Mouse (Mus musculus): ENCODE measurements at regions not wholly inside any gene's neighbourhood (a gene's known extent, or its start where the extent isn't known, plus 50 kb on each side); places are given as distances from the start of the nearest gene placed in this dataset.

- no peak for ATAC-seq (ENCODE audit: low FRiP score)
- H3K36me3 ChIP-seq (ENCODE audit: control insufficient read depth, insufficient read depth, low read length): no peaks in the 10 kb centered on the region
- no peak for DNase-seq (ENCODE audit: low spot score, missing footprints)
- H3K4me2 ChIP-seq: no peak overlapping the region
- H3K4me1 ChIP-seq (ENCODE audit: control insufficient read depth, insufficient read depth, low read length): peaks cover 3% of the 10 kb centered on the region; the same call in 1 of the 2 replicates
- H3K27me3 ChIP-seq (ENCODE audit: control insufficient read depth, insufficient read depth, low read length): no peaks in the 10 kb centered on the region
- no peak overlapping the region for H3K27ac ChIP-seq (ENCODE audit: low read depth, low read length)
- no peak overlapping the region for H3K4me3 ChIP-seq (ENCODE audit: low read depth, low read length)
- H3K9ac ChIP-seq (ENCODE audit: low read length): no peak overlapping the region
- WGBS: 87% methylated on average over 2 of the region's 2 CpGs
- H3K9me3 ChIP-seq (ENCODE audit: control insufficient read depth, low read length): no peaks in the 10 kb centered on the region; the same call in 1 of the 2 replicates
These were observed 592.4 kb upstream of the Tbl1xr1 start for GRCm38 (mm10) chr3:21484052-21484451.

- ATAC-seq (ENCODE audit: low FRiP score) (no peak), DNase-seq (ENCODE audit: low spot score, missing footprints) (no peak)
- Histone ChIP-seq H3K9ac (ENCODE audit: low read length) (no peak overlapping the region), H3K4me2 (no peak overlapping the region), H3K4me1 (ENCODE audit: control insufficient read depth, insufficient read depth, low read length) (no peaks in the 10 kb centered on the region), H3K9me3 (ENCODE audit: control insufficient read depth, low read length) (no peaks in the 10 kb centered on the region; the same call in 1 of the 2 replicates), H3K4me3 (ENCODE audit: low read depth, low read length) (no peak overlapping the region), H3K27ac (ENCODE audit: low read depth, low read length) (no peak overlapping the region), H3K36me3 (ENCODE audit: control insufficient read depth, insufficient read depth, low read length) (no peaks in the 10 kb centered on the region), H3K27me3 (ENCODE audit: control insufficient read depth, insufficient read depth, low read length) (no peaks in the 10 kb centered on the region)
These were observed 591.0 kb upstream of the Tbl1xr1 start for GRCm38 (mm10) chr3:21485454-21485853.

- WGBS: 92% methylated on average over 1 of the region's 1 CpGs
- no peaks in the 10 kb centered on the region for H3K27me3 ChIP-seq (ENCODE audit: control insufficient read depth, insufficient read depth, low read length)
- DNase-seq (ENCODE audit: low spot score, missing footprints) (no peak), ATAC-seq (ENCODE audit: low FRiP score) (no peak)
- no peaks in the 10 kb centered on the region; the same call in 1 of the 2 replicates for H3K9me3 ChIP-seq (ENCODE audit: control insufficient read depth, low read length)
- no peaks in the 10 kb centered on the region for H3K4me1 ChIP-seq (ENCODE audit: control insufficient read depth, insufficient read depth, low read length)
- H3K27ac ChIP-seq (ENCODE audit: low read depth, low read length): no peak overlapping the region
- H3K4me2 ChIP-seq: no peak overlapping the region
- H3K36me3 ChIP-seq (ENCODE audit: control insufficient read depth, insufficient read depth, low read length): no peaks in the 10 kb centered on the region
- no peak overlapping the region for H3K9ac ChIP-seq (ENCODE audit: low read length)
- H3K4me3 ChIP-seq (ENCODE audit: low read depth, low read length): no peak overlapping the region
These were observed 586.9 kb upstream of the Tbl1xr1 start for GRCm38 (mm10) chr3:21489547-21489946.

DNA sequence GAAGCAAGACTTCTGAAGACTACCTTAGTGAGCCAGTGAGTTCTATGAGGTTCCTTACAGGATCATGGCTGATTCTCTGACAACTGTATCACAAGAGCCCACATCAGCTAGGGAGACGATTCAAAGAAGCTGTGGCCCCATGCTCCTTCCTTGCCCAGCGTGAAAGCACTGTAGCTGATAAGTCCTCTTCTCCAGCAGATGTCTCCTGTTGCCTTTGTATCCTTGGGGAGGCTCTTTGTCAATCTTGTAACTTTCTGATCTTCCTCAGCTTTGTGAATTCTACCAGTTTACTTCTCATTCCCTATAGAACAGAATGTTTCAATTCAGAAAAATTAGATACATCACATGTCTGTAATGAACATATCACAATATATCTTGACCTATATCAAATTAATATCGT lies 584.0 kb upstream of the Tbl1xr1 start:
- Histone ChIP-seq H3K4me2 (no peak overlapping the region), H3K36me3 (ENCODE audit: control insufficient read depth, insufficient read depth, low read length) (no peaks in the 10 kb centered on the region), H3K4me1 (ENCODE audit: control insufficient read depth, insufficient read depth, low read length) (peaks cover 2% of the 10 kb centered on the region; the same call in 1 of the 2 replicates), H3K27ac (ENCODE audit: low read depth, low read length) (no peak overlapping the region), H3K9ac (ENCODE audit: low read length) (no peak overlapping the region), H3K27me3 (ENCODE audit: control insufficient read depth, insufficient read depth, low read length) (no peaks in the 10 kb centered on the region), H3K9me3 (ENCODE audit: control insufficient read depth, low read length) (no peaks in the 10 kb centered on the region; the same call in 1 of the 2 replicates), H3K4me3 (ENCODE audit: low read depth, low read length) (no peak overlapping the region)
- 66% methylated on average over 3 of the region's 3 CpGs for WGBS
- ATAC-seq (ENCODE audit: low FRiP score) (no peak), DNase-seq (ENCODE audit: low spot score, missing footprints) (no peak)

DNA sequence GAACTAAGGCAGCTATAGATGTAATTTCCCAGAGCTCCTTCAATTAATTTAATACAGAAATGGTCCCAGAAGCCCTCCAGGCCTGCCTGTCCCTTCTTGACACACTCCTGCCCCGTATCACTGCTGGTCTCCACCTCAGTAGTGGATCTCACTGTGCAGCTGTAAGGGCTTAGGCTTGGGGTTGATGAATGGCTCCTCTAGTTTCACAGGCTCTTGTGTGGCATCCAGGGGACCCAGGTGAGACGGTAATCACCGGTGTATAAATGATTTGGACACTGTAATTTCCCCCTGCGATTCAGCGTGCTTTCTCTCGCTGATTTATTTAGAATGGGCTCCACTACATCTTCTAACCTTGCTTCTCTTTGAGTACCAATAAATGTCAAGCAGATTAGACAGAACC lies 583.1 kb upstream of the Tbl1xr1 start:
- Histone ChIP-seq H3K4me2 (no peak overlapping the region), H3K36me3 (ENCODE audit: control insufficient read depth, insufficient read depth, low read length) (no peaks in the 10 kb centered on the region), H3K9ac (ENCODE audit: low read length) (no peak overlapping the region), H3K9me3 (ENCODE audit: control insufficient read depth, low read length) (no peaks in the 10 kb centered on the region; the same call in 1 of the 2 replicates), H3K4me1 (ENCODE audit: control insufficient read depth, insufficient read depth, low read length) (peaks cover 2% of the 10 kb centered on the region; the same call in 1 of the 2 replicates), H3K27ac (ENCODE audit: low read depth, low read length) (no peak overlapping the region), H3K27me3 (ENCODE audit: control insufficient read depth, insufficient read depth, low read length) (no peaks in the 10 kb centered on the region), H3K4me3 (ENCODE audit: low read depth, low read length) (no peak overlapping the region)
- 92% methylated on average over 6 of the region's 6 CpGs for WGBS
- DNase-seq (ENCODE audit: low spot score, missing footprints) (no peak), ATAC-seq (ENCODE audit: low FRiP score) (no peak)

DNA sequence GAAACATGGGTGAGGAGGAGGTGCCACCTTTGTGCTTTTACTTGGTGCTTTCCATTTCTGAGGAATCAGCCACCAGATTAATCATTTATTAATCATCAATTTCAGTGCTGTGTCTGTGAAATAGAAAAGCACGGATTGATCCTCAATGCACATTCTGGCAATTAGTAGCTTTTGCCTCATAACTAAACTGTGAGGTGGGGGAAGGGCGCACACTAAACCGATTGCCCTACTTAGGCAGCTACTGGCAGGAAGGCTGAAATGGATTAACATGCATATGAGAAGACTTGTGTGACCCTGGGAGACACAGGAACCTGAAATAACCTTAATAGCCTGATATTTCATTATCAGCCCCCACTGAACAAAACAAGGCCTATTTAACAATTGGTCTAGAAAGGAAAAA lies 581.5 kb upstream of the Tbl1xr1 start:
- Histone ChIP-seq H3K27ac (ENCODE audit: low read depth, low read length) (no peak overlapping the region), H3K27me3 (ENCODE audit: control insufficient read depth, insufficient read depth, low read length) (no peaks in the 10 kb centered on the region), H3K9me3 (ENCODE audit: control insufficient read depth, low read length) (no peaks in the 10 kb centered on the region), H3K9ac (ENCODE audit: low read length) (no peak overlapping the region), H3K36me3 (ENCODE audit: control insufficient read depth, insufficient read depth, low read length) (no peaks in the 10 kb centered on the region), H3K4me3 (ENCODE audit: low read depth, low read length) (no peak overlapping the region), H3K4me2 (no peak overlapping the region), H3K4me1 (ENCODE audit: control insufficient read depth, insufficient read depth, low read length) (peaks cover 2% of the 10 kb centered on the region; the same call in 1 of the 2 replicates)
- 39% methylated on average over 3 of the region's 3 CpGs for WGBS
- ATAC-seq (ENCODE audit: low FRiP score): no peak
- DNase-seq (ENCODE audit: low spot score, missing footprints): no peak

DNA sequence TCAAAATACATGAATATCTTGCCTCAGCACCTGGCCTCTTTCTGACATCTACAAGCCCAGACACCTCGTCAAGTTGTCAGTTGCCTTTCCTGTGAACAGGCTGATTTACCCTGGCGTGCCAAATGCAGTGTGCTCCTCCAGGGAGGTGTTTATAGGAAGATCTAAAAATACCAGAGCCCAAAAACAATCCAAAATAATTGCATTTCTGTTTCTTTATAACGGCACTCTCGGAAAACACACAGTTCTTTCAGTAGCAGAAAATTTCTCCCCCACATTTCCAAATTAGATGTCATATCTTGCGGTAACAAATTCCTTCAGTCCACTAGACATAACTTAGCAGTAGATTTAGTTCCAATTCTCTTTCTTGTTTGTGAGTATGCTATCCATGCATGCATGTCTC lies 580.8 kb upstream of the Tbl1xr1 start:
- peaks cover 2% of the 10 kb centered on the region; the same call in 1 of the 2 replicates for H3K4me1 ChIP-seq (ENCODE audit: control insufficient read depth, insufficient read depth, low read length)
- ATAC-seq (ENCODE audit: low FRiP score) (no peak), DNase-seq (ENCODE audit: low spot score, missing footprints) (no peak)
- no peaks in the 10 kb centered on the region for H3K9me3 ChIP-seq (ENCODE audit: control insufficient read depth, low read length)
- 83% methylated on average over 5 of the region's 5 CpGs for WGBS
- no peak overlapping the region for H3K27ac ChIP-seq (ENCODE audit: low read depth, low read length)
- H3K9ac ChIP-seq (ENCODE audit: low read length): no peak overlapping the region
- no peak overlapping the region for H3K4me3 ChIP-seq (ENCODE audit: low read depth, low read length)
- H3K27me3 ChIP-seq (ENCODE audit: control insufficient read depth, insufficient read depth, low read length): no peaks in the 10 kb centered on the region
- no peak overlapping the region for H3K4me2 ChIP-seq
- H3K36me3 ChIP-seq (ENCODE audit: control insufficient read depth, insufficient read depth, low read length): no peaks in the 10 kb centered on the region

DNA sequence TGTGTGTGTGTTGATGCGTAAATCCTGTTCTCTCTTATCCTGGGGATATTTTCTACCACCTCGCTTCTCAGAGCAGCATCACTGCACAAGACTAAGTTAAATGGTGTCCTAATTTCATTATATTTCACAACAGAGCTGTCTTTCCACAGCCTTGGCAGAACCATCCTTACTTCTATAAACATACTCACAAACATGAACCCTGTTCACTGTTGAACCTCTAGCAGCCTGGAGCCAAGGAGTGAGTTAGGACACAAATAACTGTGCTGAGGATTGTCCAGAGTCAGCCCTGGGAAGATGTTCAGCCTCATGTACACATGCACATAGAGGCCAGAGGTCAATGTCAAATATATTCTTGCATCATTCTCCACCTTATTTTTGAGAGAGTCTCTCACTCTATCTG lies 580.3 kb upstream of the Tbl1xr1 start:
- no peak overlapping the region for H3K4me2 ChIP-seq
- 84% methylated on average over 2 of the region's 2 CpGs for WGBS
- H3K9me3 ChIP-seq (ENCODE audit: control insufficient read depth, low read length): no peaks in the 10 kb centered on the region
- no peaks in the 10 kb centered on the region for H3K36me3 ChIP-seq (ENCODE audit: control insufficient read depth, insufficient read depth, low read length)
- H3K9ac ChIP-seq (ENCODE audit: low read length): no peak overlapping the region
- DNase-seq (ENCODE audit: low spot score, missing footprints) (no peak), ATAC-seq (ENCODE audit: low FRiP score) (no peak)
- H3K27me3 ChIP-seq (ENCODE audit: control insufficient read depth, insufficient read depth, low read length): no peaks in the 10 kb centered on the region
- no peak overlapping the region for H3K4me3 ChIP-seq (ENCODE audit: low read depth, low read length)
- H3K4me1 ChIP-seq (ENCODE audit: control insufficient read depth, insufficient read depth, low read length): peaks cover 2% of the 10 kb centered on the region; the same call in 1 of the 2 replicates
- no peak overlapping the region for H3K27ac ChIP-seq (ENCODE audit: low read depth, low read length)

GRCm38 (mm10) chr3:21497011-21497410 lies 579.4 kb upstream of the Tbl1xr1 start:
- Histone ChIP-seq H3K4me2 (no peak overlapping the region), H3K27ac (ENCODE audit: low read depth, low read length) (no peak overlapping the region), H3K4me1 (ENCODE audit: control insufficient read depth, insufficient read depth, low read length) (peaks cover 2% of the 10 kb centered on the region; the same call in 1 of the 2 replicates), H3K9me3 (ENCODE audit: control insufficient read depth, low read length) (no peaks in the 10 kb centered on the region), H3K9ac (ENCODE audit: low read length) (no peak overlapping the region), H3K36me3 (ENCODE audit: control insufficient read depth, insufficient read depth, low read length) (no peaks in the 10 kb centered on the region), H3K27me3 (ENCODE audit: control insufficient read depth, insufficient read depth, low read length) (no peaks in the 10 kb centered on the region), H3K4me3 (ENCODE audit: low read depth, low read length) (no peak overlapping the region)
- DNase-seq (ENCODE audit: low spot score, missing footprints): no peak
- ATAC-seq (ENCODE audit: low FRiP score): no peak
- 61% methylated on average over 1 of the region's 1 CpGs for WGBS

- H3K4me1 ChIP-seq (ENCODE audit: control insufficient read depth, insufficient read depth, low read length): no peaks in the 10 kb centered on the region
- H3K9me3 ChIP-seq (ENCODE audit: control insufficient read depth, low read length): peaks cover 12% of the 10 kb centered on the region
- 98% methylated on average over 2 of the region's 2 CpGs for WGBS
- H3K4me2 ChIP-seq: no peak overlapping the region
- no peaks in the 10 kb centered on the region for H3K36me3 ChIP-seq (ENCODE audit: control insufficient read depth, insufficient read depth, low read length)
- no peak overlapping the region for H3K27ac ChIP-seq (ENCODE audit: low read depth, low read length)
- no peak overlapping the region for H3K9ac ChIP-seq (ENCODE audit: low read length)
- H3K27me3 ChIP-seq (ENCODE audit: control insufficient read depth, insufficient read depth, low read length): no peaks in the 10 kb centered on the region
- DNase-seq (ENCODE audit: low spot score, missing footprints): no peak
- ATAC-seq (ENCODE audit: low FRiP score): no peak
- H3K4me3 ChIP-seq (ENCODE audit: low read depth, low read length): no peak overlapping the region
These were observed 568.8 kb upstream of the Tbl1xr1 start for GRCm38 (mm10) chr3:21507655-21508054.
